Mouse (Mus musculus) MEL (cell line): Measurements from ENCODE around the gene Ptprk. TPM values are rescaled to one million over a fixed set of nuclear protein-coding genes. Genes with fewer than 3 reads are reported as not detected.

Source experiments
- DNase-seq: peaks from one replicate; pipeline ENCODE4 v3.0.0; 2011; ENCODE audit warnings: low read depth, low spot score
- H3K27ac ChIP-seq: 2 replicates; pipeline ENCODE4 v1.5.1; 2012; ENCODE audit warnings: low read depth, mild to moderate bottlenecking, control low read depth, low read length, moderate library complexity; ENCODE audit not compliant: control insufficient read depth
- H3K27me3 ChIP-seq, 2 experiments: fragments of 150-350 bp in 1 of 2; sonication (generic) in 1 of 2; 2 replicates each; pipeline ENCODE4 v1.6.1; 2012; ENCODE audit warnings: low read length in 2 of 2, mild to moderate bottlenecking in 2 of 2, improper control_type of control experiment in 1 of 2, moderate library complexity in 1 of 2; ENCODE audit not compliant: insufficient read depth in 2 of 2, control insufficient read depth in 1 of 2
- H3K36me3 ChIP-seq, 2 experiments: 2 replicates each; pipeline ENCODE4 v1.6.1; 2012 to 2014; ENCODE audit warnings: low read length in 2 of 2, improper control_type of control experiment in 1 of 2, inconsistent platforms in 1 of 2, mild to moderate bottlenecking in 1 of 2; ENCODE audit not compliant: insufficient read depth in 2 of 2, control insufficient read depth in 1 of 2
- H3K4me1 ChIP-seq, 2 experiments: fragments of 150-350 bp in 1 of 2; sonication (generic) in 1 of 2; 2 replicates each; pipeline ENCODE4 v1.6.1; 2012; ENCODE audit warnings: low read length in 2 of 2, improper control_type of control experiment in 1 of 2, mild to moderate bottlenecking in 1 of 2; ENCODE audit not compliant: insufficient read depth in 2 of 2, control insufficient read depth in 1 of 2
- H3K4me3 ChIP-seq, 2 experiments: fragments of 150-350 bp in 1 of 2; sonication (generic) in 1 of 2; 2 replicates each; pipeline ENCODE4 v1.5.1; 2012; ENCODE audit warnings: low read depth in 2 of 2, low read length in 2 of 2, mild to moderate bottlenecking in 2 of 2, moderate library complexity in 2 of 2, control low read depth in 1 of 2, improper control_type of control experiment in 1 of 2; ENCODE audit not compliant: control insufficient read depth in 1 of 2, insufficient read depth in 1 of 2
- H3K79me2 ChIP-seq: 2 replicates; pipeline ENCODE4 v1.6.1; 2012; ENCODE audit warnings: mild to moderate bottlenecking, low read length, moderate library complexity; ENCODE audit not compliant: control insufficient read depth, poor library complexity, insufficient read depth
- H3K9ac ChIP-seq: 2 replicates; pipeline ENCODE4 v1.6.1; 2012; ENCODE audit warnings: low read depth, mild to moderate bottlenecking, control low read depth, low read length, moderate library complexity; ENCODE audit not compliant: control insufficient read depth, poor library complexity, severe bottlenecking
- H3K9me3 ChIP-seq: fragments of 150-350 bp; sonication (generic); replicated peaks from 2 replicates; pipeline ENCODE4 v1.6.1; 2012; ENCODE audit warnings: mild to moderate bottlenecking, low read length, improper control_type of control experiment, moderate library complexity; ENCODE audit not compliant: insufficient read depth
- BHLHE40 ChIP-seq: IDR thresholded peaks from 2 replicates; pipeline ENCODE4 v1.6.1; 2012; ENCODE audit warnings: low read depth, mild to moderate bottlenecking, inconsistent platforms, low read length, improper control_type of control experiment, borderline replicate concordance
- CHD1 ChIP-seq: IDR thresholded peaks from 2 replicates; pipeline ENCODE4 v1.6.1; 2012; ENCODE audit warnings: low read depth, mild to moderate bottlenecking, inconsistent platforms, low read length, improper control_type of control experiment
- E2F4 ChIP-seq: IDR thresholded peaks from 2 replicates; pipeline ENCODE4 v1.6.1; 2011; ENCODE audit warnings: low read depth, low read length, improper control_type of control experiment, borderline replicate concordance
- GATA1 ChIP-seq: IDR thresholded peaks from 2 replicates; pipeline ENCODE4 v1.6.1; 2011; ENCODE audit warnings: low read depth, low read length, improper control_type of control experiment
- KAT2A ChIP-seq: conservative IDR thresholded peaks from 2 replicates; pipeline ENCODE4 v1.6.1; 2012; ENCODE audit warnings: low read depth, low read length, improper control_type of control experiment, inconsistent platforms
- MAX ChIP-seq: IDR thresholded peaks from 2 replicates; pipeline ENCODE4 v1.6.1; 2011; ENCODE audit warnings: low read length, improper control_type of control experiment
- MEF2A ChIP-seq: IDR thresholded peaks from 2 replicates; pipeline ENCODE4 v1.6.1; 2014; ENCODE audit warnings: low read depth, mild to moderate bottlenecking, inconsistent platforms, low read length, improper control_type of control experiment; ENCODE audit not compliant: poor library complexity, insufficient replicate concordance, severe bottlenecking; ENCODE audit errors: extremely low read depth
- NELFE ChIP-seq: IDR thresholded peaks from 2 replicates; pipeline ENCODE4 v1.6.1; 2011; ENCODE audit warnings: low read depth, low read length, improper control_type of control experiment
- POLR2AphosphoS2 ChIP-seq: IDR thresholded peaks from 2 replicates; pipeline ENCODE4 v1.6.1; 2011; ENCODE audit warnings: low read length, improper control_type of control experiment
- RAD21 ChIP-seq: IDR thresholded peaks from 2 replicates; pipeline ENCODE4 v1.6.1; 2011; ENCODE audit warnings: mild to moderate bottlenecking, low read depth, low read length, improper control_type of control experiment
- SIN3A ChIP-seq: IDR thresholded peaks from 2 replicates; pipeline ENCODE4 v1.6.1; 2012; ENCODE audit warnings: low read length, improper control_type of control experiment, inconsistent platforms
- TBP ChIP-seq: IDR thresholded peaks from 2 replicates; pipeline ENCODE4 v1.8.0; 2011; ENCODE audit warnings: low read depth, low read length, improper control_type of control experiment
- TCF12 ChIP-seq: IDR thresholded peaks from 2 replicates; pipeline ENCODE4 v1.6.1; 2014; ENCODE audit warnings: low read depth, mild to moderate bottlenecking, inconsistent platforms, low read length, improper control_type of control experiment, moderate library complexity
- UBTF ChIP-seq: IDR thresholded peaks from 2 replicates; pipeline ENCODE4 v1.6.1; 2012; ENCODE audit warnings: low read depth, mild to moderate bottlenecking, inconsistent platforms, low read length, improper control_type of control experiment, moderate library complexity, borderline replicate concordance; ENCODE audit not compliant: insufficient read depth
- polyA plus RNA-seq, 2 experiments: library from polyadenylated mRNA; stranded (reverse) in 1 of 2; unstranded in 1 of 2; fragments of >175 nt in 1 of 2; fragments of >200 nt in 1 of 2; gene quantifications; 2 replicates each; pipeline versions ENCODE4 v1.2.1 to v1.2.4; 2012; ENCODE audit warnings: low replicate concordance in 2 of 2, low read depth in 1 of 2; ENCODE audit not compliant: insufficient read length in 2 of 2, insufficient read depth in 1 of 2, missing spikeins in 1 of 2
- total RNA-seq: library from RNA; depleted of rRNA; stranded (reverse); fragments of 300-350 nt; gene quantifications from 2 replicates; pipeline ENCODE4 v1.2.3, GENCODE M21; 2012

The Ptprk gene
- total and polyA plus RNA-seq, 3 experiments: under 0.01 TPM; not detected in 2

DNA sequence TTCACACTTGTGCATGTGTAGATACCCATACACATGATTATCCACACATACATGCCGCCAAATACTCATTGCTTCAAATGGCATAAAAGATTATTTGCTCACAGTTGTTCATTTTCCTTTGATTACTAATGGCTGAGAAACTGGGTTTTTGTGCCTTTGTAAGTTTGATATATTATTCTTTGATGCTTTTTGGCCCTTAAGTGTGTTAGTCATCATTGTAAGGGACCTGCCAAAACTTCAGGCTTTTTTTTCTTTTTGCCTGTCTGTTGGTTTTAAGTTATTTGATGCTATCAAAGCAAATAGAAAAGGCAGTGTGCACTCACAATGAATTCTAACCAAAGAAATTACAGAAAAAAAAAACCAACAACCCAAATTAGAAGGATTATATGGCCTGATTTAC is 38.2 kb upstream of the Ptprk start:
- H3K4me1 ChIP-seq: no peaks in the 10 kb centered on the region
- TF ChIP-seq POLR2AphosphoS2 (no peak), TCF12 (no peak), BHLHE40 (no peak), NELFE (no peak)
- no peak overlapping the region for H3K27ac ChIP-seq
- no peaks in the 10 kb centered on the region for H3K9me3 ChIP-seq
- no peak overlapping the region for H3K4me3 ChIP-seq
- DNase-seq: no peak
- no peaks in the 10 kb centered on the region for H3K79me2 ChIP-seq
- H3K36me3 ChIP-seq: no peaks in the 10 kb centered on the region
- H3K9ac ChIP-seq: no peak overlapping the region
- no peaks in the 10 kb centered on the region for H3K27me3 ChIP-seq

DNA sequence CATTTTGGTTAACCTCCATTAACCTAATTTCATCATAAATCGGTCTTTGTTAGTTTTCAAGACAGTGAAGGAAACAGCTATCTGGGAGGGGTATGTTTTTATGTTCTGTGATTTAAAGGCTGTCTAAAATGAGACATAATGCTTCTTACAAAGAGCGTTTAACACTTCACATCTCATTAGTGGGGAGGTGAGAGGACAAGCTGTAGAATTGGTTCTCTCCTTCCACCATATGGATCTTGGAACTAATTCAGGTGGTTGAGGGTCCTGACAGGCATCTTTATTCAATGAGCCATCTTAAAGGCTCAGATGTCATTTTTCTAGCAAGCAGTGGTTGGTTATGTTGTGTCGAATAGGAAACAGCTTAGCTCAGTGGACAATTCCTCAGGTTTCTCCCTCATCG is 19.9 kb upstream of the Ptprk start:
- H3K4me1 ChIP-seq: no peaks in the 10 kb centered on the region
- DNase-seq: no peak
- H3K9ac ChIP-seq: no peak overlapping the region
- H3K4me3 ChIP-seq: no peak overlapping the region
- H3K79me2 ChIP-seq: no peaks in the 10 kb centered on the region
- no peaks in the 10 kb centered on the region for H3K36me3 ChIP-seq
- no peak overlapping the region for H3K27ac ChIP-seq
- no peak for TF ChIP-seq UBTF
- no peak for TF ChIP-seq CHD1
- TF ChIP-seq E2F4: no peak
- no peak for TF ChIP-seq TBP
- no peak for TF ChIP-seq TCF12
- no peak for TF ChIP-seq MAX
- no peak for TF ChIP-seq RAD21
- no peak for TF ChIP-seq KAT2A
- no peak for TF ChIP-seq BHLHE40
- TF ChIP-seq GATA1: no peak
- H3K9me3 ChIP-seq: no peaks in the 10 kb centered on the region
- no peaks in the 10 kb centered on the region for H3K27me3 ChIP-seq

DNA sequence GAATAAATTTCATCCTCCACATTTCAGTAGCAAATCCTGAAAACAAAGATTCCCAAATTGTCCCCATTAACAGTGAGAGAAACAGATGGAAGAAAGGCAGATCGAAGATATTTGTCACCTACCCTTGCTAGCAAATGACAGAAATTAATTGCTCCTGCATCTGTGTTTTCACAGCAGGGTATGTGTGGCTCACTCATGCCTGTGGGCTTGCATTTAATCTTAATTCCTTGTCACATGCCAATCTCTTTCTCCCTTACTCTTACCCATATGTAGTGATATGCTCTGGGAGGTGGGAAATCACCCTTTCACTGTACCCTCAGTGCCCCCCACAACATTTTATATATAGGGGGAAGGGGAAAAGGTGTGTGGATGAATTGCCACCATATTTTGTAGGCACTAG is 15.4 kb upstream of the Ptprk start:
- no peaks in the 10 kb centered on the region for H3K9me3 ChIP-seq
- H3K79me2 ChIP-seq: no peaks in the 10 kb centered on the region
- H3K9ac ChIP-seq: no peak overlapping the region
- H3K36me3 ChIP-seq: no peaks in the 10 kb centered on the region
- no peaks in the 10 kb centered on the region for H3K27me3 ChIP-seq
- no peak overlapping the region for H3K4me3 ChIP-seq
- H3K4me1 ChIP-seq: no peaks in the 10 kb centered on the region
- no peak for TF ChIP-seq SIN3A
- TF ChIP-seq MEF2A: no peak
- DNase-seq: no peak
- no peak overlapping the region for H3K27ac ChIP-seq
